Mouse (Mus musculus) heart, embryonic 14.5 days (tissue): ENCODE measurements at regions not wholly inside any gene's neighbourhood (a gene's known extent, or its start where the extent isn't known, plus 50 kb on each side); places are given as distances from the start of the nearest gene placed in this dataset.

Experiments used
- ATAC-seq: fragments of 200-750 bp; cut with Nextera tagmentation; 2 replicates; pipeline ENCODE4 v1.8.0; 2017; ENCODE audit warnings: low read depth, moderate TSS enrichment; ENCODE audit not compliant: insufficient number of reproducible peaks, insufficient read depth, low FRiP score
- H3K27ac ChIP-seq, 2 experiments: fragments of 200-500 bp in 1 of 2; fragments of 300-500 bp in 1 of 2; sonication (generic) in 1 of 2; replicated peaks in 1 of 2; 2 replicates each; pipeline ENCODE4 v1.5.1; 2012 to 2014; ENCODE audit warnings: low read depth in 2 of 2, low read length in 2 of 2, control low read depth in 1 of 2, mild to moderate bottlenecking in 1 of 2, mixed read lengths in 1 of 2; ENCODE audit not compliant: control insufficient read depth in 1 of 2, insufficient read depth in 1 of 2
- H3K27me3 ChIP-seq: fragments of 300-500 bp; sonication (generic); 2 replicates; pipeline ENCODE4 v1.6.1; 2014; ENCODE audit warnings: mild to moderate bottlenecking, low read length, control low read depth; ENCODE audit not compliant: control insufficient read depth, insufficient read depth
- H3K36me3 ChIP-seq: fragments of 300-500 bp; sonication (generic); 2 replicates; pipeline ENCODE4 v1.6.1; 2014; ENCODE audit warnings: mild to moderate bottlenecking, control low read depth, low read length, mixed read lengths; ENCODE audit not compliant: control insufficient read depth, insufficient read depth
- H3K4me1 ChIP-seq, 2 experiments: fragments of 200-500 bp in 1 of 2; fragments of 300-500 bp in 1 of 2; sonication (generic) in 1 of 2; 2 replicates each; pipeline ENCODE4 v1.6.1; 2012 to 2014; ENCODE audit warnings: low read length in 2 of 2, control low read depth in 1 of 2, mixed read lengths in 1 of 2; ENCODE audit not compliant: control insufficient read depth in 2 of 2, insufficient read depth in 2 of 2
- H3K4me2 ChIP-seq: fragments of 300-500 bp; sonication (generic); 2 replicates; pipeline ENCODE4 v1.6.1; 2014; ENCODE audit warnings: mild to moderate bottlenecking, low read length
- H3K4me3 ChIP-seq, 2 experiments: fragments of 200-500 bp in 1 of 2; fragments of 300-500 bp in 1 of 2; sonication (generic) in 1 of 2; 2 replicates each; pipeline ENCODE4 v1.5.1; 2012 to 2014; ENCODE audit warnings: low read length in 2 of 2, mild to moderate bottlenecking in 2 of 2, control low read depth in 1 of 2, low read depth in 1 of 2, moderate library complexity in 1 of 2; ENCODE audit not compliant: control insufficient read depth in 1 of 2, insufficient read depth in 1 of 2
- H3K9ac ChIP-seq: fragments of 300-500 bp; sonication (generic); 2 replicates; pipeline ENCODE4 v1.6.1; 2014; ENCODE audit warnings: mild to moderate bottlenecking, low read length
- H3K9me3 ChIP-seq: fragments of 300-500 bp; sonication (generic); 2 replicates; pipeline ENCODE4 v1.6.1; 2016; ENCODE audit warnings: low read length, control low read depth; ENCODE audit not compliant: control insufficient read depth
- WGBS: fragments of 180-500 bp; shearing (Covaris S2); extraction: QIAGEN DNeasy Blood & Tissue Kit; methylation state at CpG from one replicate; pipeline ENCODE4 v1.1.7; 2014; 5-methylcytosine and 5-hydroxymethylcytosine counted together

DNA sequence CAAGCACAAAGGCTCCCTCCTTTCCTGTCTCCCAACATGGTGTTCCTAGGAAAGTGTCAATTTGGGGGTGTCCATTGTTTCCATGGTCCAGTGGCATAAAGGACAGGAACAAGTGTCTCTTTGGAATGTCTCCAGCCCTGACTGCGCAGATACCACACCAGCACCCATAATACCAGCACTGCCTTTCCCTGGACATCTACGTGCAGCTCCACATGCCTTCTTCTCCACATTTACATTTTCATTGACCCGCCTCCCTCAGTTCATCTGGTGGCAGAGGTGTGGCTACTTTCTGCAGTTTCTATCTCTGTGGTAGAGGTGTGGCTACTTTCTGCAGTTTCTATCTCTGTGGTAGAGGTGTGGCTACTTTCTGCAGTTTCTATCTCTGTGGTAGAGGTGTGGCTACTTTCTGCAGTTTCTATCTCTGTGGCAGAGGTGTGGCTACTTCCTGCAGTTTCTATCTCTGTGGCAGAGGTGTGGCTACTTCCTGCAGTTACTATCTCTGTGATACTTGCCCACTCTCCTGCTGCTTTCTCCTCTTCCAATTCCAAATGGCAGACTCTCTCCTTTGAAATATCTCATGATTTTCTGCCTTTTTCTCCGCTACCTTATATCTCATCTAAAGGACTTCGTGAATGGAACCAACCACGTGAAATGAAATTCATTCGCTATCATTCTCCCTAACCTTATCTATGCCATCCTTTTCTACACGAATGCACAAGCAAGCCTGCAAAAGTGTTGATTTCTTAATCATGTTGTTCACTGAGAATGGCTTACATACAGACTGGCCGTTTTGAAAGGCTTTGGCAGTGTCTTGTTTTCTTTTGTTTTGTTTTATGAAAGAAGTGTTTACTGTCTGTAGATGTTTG is 204.0 kb downstream of the Parm1 start:
- no peaks in the 10 kb centered on the region for H3K9me3 ChIP-seq
- H3K4me1 ChIP-seq: peaks cover 3 to 8% of the 10 kb centered on the region in 2 experiments; a peak in 2 of 4 replicates
- no peak overlapping the region for H3K27ac ChIP-seq
- H3K36me3 ChIP-seq: no peaks in the 10 kb centered on the region
- no peak overlapping the region for H3K4me2 ChIP-seq
- H3K9ac ChIP-seq: no peak overlapping the region
- WGBS: 70% methylated on average over 9 of the region's 9 CpGs
- ATAC-seq: no peak
- H3K27me3 ChIP-seq: no peaks in the 10 kb centered on the region
- no peak overlapping the region for H3K4me3 ChIP-seq

DNA sequence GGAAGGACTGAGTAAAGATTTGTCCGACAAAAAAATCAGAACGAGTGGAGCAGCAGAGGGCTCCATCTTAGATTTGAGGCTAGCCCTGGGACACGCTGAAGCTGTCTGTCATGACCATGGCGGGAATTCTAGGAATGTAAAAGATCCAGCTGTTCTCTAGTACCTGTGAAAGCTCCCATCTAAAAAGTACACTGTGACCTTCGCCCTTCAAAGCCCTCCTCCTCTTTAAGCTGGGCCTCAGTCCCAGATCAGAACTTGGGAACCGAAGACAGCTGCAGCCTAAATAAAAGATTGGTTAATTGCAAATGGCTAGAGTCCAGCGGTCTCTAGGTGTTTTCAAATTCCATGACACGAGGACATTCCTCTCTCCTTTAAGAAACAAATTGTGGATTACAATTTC is 195.6 kb downstream of the Parm1 start:
- Histone ChIP-seq H3K9ac (no peak overlapping the region), H3K9me3 (no peaks in the 10 kb centered on the region), H3K27ac (no peak overlapping the region), H3K4me2 (no peak overlapping the region), H3K27me3 (no peaks in the 10 kb centered on the region), H3K4me1 (peaks cover 5 to 6% of the 10 kb centered on the region in 2 experiments), H3K4me3 (no peak overlapping the region), H3K36me3 (no peaks in the 10 kb centered on the region)
- WGBS: 34% methylated on average over 8 of the region's 8 CpGs
- ATAC-seq: no peak

DNA sequence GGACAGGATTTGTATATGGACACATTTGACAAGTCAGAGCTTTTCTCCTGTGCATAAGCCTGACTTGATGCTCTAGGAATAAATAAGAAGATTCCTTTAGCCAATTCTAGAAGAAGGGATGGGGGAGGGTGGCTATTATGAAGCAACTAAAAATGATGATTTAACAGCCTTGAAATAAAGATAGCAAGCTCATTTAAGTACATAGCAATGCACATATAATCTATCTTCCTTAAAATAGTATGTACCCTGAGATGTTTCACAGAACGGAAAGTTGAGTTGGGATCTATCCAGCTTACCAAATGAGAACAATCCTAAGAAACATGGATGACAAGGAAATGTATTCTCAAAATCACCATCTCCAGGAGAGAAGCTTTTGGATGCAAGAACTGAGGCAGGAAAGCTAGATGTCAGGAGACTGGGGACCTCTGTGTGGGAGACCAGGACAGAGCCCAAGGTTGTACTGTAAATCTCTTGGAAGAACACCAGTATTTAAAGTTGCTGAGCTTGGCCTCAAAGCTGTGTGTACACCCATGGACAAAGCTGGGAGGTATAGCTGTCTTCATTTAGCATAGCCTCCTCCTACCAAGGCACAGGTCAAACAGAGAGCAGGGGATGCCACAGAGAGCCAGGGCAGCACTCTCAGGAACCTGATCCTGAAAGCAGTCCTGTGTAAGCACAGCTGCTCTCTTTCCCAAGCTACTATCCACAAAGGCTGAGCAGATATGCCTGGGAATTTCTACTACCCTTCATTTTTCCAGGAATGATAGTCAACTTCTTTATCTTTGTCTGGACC is 192.3 kb downstream of the Parm1 start:
- no peaks in the 10 kb centered on the region for H3K27me3 ChIP-seq
- no peak for ATAC-seq
- H3K4me3 ChIP-seq: no peak overlapping the region
- peaks cover 5 to 9% of the 10 kb centered on the region in 2 experiments for H3K4me1 ChIP-seq
- H3K9ac ChIP-seq: no peak overlapping the region
- no peaks in the 10 kb centered on the region for H3K36me3 ChIP-seq
- no peak overlapping the region for H3K4me2 ChIP-seq
- H3K9me3 ChIP-seq: no peaks in the 10 kb centered on the region
- no peak overlapping the region for H3K27ac ChIP-seq
- 76% methylated on average over 1 of the region's 1 CpGs for WGBS

DNA sequence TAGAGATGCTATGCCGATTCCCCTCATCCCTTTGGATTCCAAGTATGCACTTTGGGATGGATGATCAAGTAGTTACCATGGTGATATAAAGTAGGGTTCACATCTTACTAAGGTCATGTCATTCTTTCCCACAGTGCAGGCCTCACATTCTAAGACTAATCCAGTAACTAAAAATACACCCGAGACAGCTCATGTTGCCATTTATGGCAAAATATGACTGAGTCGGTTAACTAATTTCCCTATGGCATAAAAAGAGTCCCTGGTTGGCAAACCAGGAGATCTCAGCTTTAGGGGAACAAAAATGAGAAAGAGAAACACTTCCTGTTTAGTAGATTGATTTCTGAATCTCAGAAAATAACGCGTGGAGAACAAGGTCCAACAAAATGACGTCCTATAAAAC is 190.7 kb downstream of the Parm1 start:
- Histone ChIP-seq H3K27me3 (no peaks in the 10 kb centered on the region), H3K4me2 (no peak overlapping the region), H3K27ac (no peak overlapping the region), H3K4me3 (no peak overlapping the region), H3K36me3 (no peaks in the 10 kb centered on the region), H3K4me1 (peaks cover 5 to 9% of the 10 kb centered on the region in 2 experiments), H3K9me3 (no peaks in the 10 kb centered on the region), H3K9ac (no peak overlapping the region)
- no peak for ATAC-seq
- 72% methylated on average over 6 of the region's 6 CpGs for WGBS

DNA sequence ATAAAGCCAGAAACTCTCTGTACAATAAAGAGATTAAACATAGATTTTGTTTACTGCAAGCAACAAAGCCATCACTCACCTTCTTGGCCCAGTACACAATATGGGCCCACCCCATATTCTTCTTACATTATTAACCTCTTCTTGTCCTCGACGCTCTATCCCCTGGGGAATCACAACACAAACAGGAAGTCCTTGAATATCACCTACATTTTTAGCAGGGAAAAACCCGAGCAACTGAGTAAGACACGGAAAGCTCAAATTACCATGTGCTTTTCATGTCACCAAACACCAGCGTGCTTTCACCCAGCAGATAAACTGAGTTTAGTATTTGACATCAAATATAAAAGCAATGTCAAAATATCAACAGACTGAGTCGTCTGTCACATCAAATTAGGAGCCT is 179.7 kb downstream of the Parm1 start:
- 65% methylated on average over 6 of the region's 6 CpGs for WGBS
- no peak for ATAC-seq
- Histone ChIP-seq H3K27ac (no peak overlapping the region), H3K4me1 (no peaks in the 10 kb centered on the region), H3K36me3 (no peaks in the 10 kb centered on the region), H3K27me3 (no peaks in the 10 kb centered on the region), H3K4me3 (no peak overlapping the region), H3K9ac (no peak overlapping the region), H3K4me2 (no peak overlapping the region), H3K9me3 (no peaks in the 10 kb centered on the region)

DNA sequence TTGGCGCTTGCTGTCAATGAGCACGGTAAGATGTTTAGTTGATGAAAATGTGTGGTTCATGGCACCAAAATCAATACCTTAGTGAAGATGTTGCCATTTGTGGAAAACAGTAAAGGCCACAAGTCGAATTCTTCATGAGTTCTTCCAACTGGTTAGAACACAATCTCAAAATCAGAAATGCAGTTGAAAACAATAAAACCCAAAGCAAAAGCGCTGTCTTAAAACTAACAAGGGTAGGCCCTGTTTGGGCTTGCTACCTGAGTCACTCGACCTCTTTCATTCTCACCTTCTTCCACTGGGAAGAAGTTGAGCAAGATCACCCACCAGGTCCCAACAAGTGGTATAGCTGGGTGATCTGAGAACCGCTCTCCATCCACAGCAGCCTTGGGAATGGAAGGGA is 179.1 kb downstream of the Parm1 start:
- WGBS: 80% methylated on average over 6 of the region's 6 CpGs
- H3K36me3 ChIP-seq: no peaks in the 10 kb centered on the region
- H3K4me2 ChIP-seq: no peak overlapping the region
- H3K27ac ChIP-seq: no peak overlapping the region
- no peak overlapping the region for H3K9ac ChIP-seq
- H3K9me3 ChIP-seq: no peaks in the 10 kb centered on the region
- H3K4me1 ChIP-seq: no peaks in the 10 kb centered on the region
- H3K27me3 ChIP-seq: no peaks in the 10 kb centered on the region
- no peak for ATAC-seq
- H3K4me3 ChIP-seq: no peak overlapping the region

DNA sequence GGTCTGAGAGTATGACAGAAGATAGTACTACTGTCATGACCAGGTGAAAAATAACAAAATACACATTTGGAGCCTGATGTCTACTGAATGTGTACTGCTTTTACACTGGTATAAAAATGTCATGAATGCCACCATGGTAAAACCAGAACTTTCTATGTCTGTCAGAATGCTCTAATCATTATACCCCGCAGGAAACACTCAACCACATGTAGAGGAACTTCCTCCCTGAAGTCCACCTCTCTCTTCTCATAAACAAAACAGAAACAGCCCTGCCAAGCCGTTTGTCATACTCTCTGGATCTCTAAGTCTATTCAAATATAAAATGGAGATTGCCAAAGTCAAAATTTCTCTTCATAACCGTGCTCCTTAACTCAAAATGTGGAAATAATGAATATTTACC is 178.2 kb downstream of the Parm1 start:
- no peak overlapping the region for H3K27ac ChIP-seq
- WGBS: 72% methylated on average over 3 of the region's 3 CpGs
- H3K4me2 ChIP-seq: no peak overlapping the region
- H3K27me3 ChIP-seq: no peaks in the 10 kb centered on the region
- H3K9me3 ChIP-seq: no peaks in the 10 kb centered on the region
- H3K4me3 ChIP-seq: no peak overlapping the region
- no peaks in the 10 kb centered on the region for H3K36me3 ChIP-seq
- H3K9ac ChIP-seq: no peak overlapping the region
- ATAC-seq: no peak
- no peaks in the 10 kb centered on the region for H3K4me1 ChIP-seq
